Mouse (Mus musculus): ENCODE measurements at regions not wholly inside any gene's neighbourhood (a gene's known extent, or its start where the extent isn't known, plus 50 kb on each side); places are given as distances from the start of the nearest gene placed in this dataset.

GRCm38 (mm10) chr2:45514290-45515180 is 397.3 kb upstream of the Zeb2 start:
- Histone ChIP-seq H3K36me3 (ENCODE audit: control insufficient read depth, insufficient read depth) (no peaks in the 10 kb centered on the region), H3K4me3 (no peak overlapping the region), H3ac (ENCODE audit: control insufficient read depth, insufficient read length) (no peak overlapping the region), H3K27me3 (ENCODE audit: control insufficient read depth, insufficient read depth, insufficient read length) (no peaks in the 10 kb centered on the region), H3K4me2 (ENCODE audit: low read depth) (peak overlapping the region; percentile 66), H3K79me2 (ENCODE audit: control insufficient read depth, insufficient read depth) (no peaks in the 10 kb centered on the region)
- TF ChIP-seq E2F4 (IDR thresholded peaks at IDR 0.05; ENCODE audit: insufficient read depth): no peak
- no peak for TF ChIP-seq MYOD1 (IDR thresholded peaks at IDR 0.05; ENCODE audit: control insufficient read depth in 1 of 3, insufficient read length in 2 of 3, low read depth in 2 of 3)
- no peak for TF ChIP-seq TCF3 (IDR thresholded peaks at IDR 0.05; ENCODE audit: insufficient read length, low read depth)

DNA sequence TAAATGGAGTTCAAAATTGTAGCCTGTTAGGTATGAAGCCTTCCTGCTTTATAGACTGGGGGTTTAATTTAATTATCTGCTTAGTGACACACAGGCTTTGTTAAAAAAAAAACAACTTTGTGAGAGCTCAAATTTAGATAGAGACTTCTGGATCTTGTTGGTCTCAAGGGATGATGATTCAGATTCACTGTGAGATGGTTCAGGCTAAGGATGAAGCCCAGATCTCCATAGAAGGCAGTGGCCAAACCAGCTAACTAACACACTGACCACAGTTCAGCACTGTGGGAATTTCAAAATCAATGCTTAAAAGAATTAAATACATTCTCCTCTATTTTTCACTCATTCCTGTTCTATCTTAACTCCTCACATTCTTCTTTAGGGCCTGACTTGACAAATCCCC is 395.7 kb upstream of the Zeb2 start:
- no peaks in the 10 kb centered on the region for H3K36me3 ChIP-seq (ENCODE audit: control insufficient read depth, insufficient read depth)
- H3K4me3 ChIP-seq: no peak overlapping the region
- no peaks in the 10 kb centered on the region for H3K79me2 ChIP-seq (ENCODE audit: control insufficient read depth, insufficient read depth)
- peak overlapping the region; percentile 16 for H3K4me2 ChIP-seq (ENCODE audit: low read depth)
- TF ChIP-seq CEBPB (IDR thresholded peaks at IDR 0.05; ENCODE audit: insufficient read depth, poor library complexity, severe bottlenecking) (no peak), TCF12 (IDR thresholded peaks at IDR 0.05; ENCODE audit: insufficient read depth, poor library complexity, severe bottlenecking) (no peak), USF1 (IDR thresholded peaks at IDR 0.05; ENCODE audit: low read depth) (no peak), SRF (IDR thresholded peaks at IDR 0.05; ENCODE audit: control insufficient read depth, insufficient read length, low read depth) (no peak), MYOG (IDR thresholded peaks at IDR 0.05; ENCODE audit: control insufficient read depth in 1 of 3, insufficient read depth in 1 of 3, insufficient read length in 2 of 3, low read depth in 2 of 3) (no peak), TCF3 (IDR thresholded peaks at IDR 0.05; ENCODE audit: insufficient read length, low read depth) (no peak), POLR2A (IDR thresholded peaks at IDR 0.05; ENCODE audit: insufficient read length, low read depth) (no peak), POLR2AphosphoS2 (IDR thresholded peaks at IDR 0.05; ENCODE audit: insufficient read length, low read depth) (no peak), MYOD1 (IDR thresholded peaks at IDR 0.05; ENCODE audit: control insufficient read depth in 1 of 3, insufficient read length in 2 of 3, low read depth in 2 of 3) (no peak)
- H3K27me3 ChIP-seq (ENCODE audit: control insufficient read depth, insufficient read depth, insufficient read length): no peaks in the 10 kb centered on the region
- H3ac ChIP-seq (ENCODE audit: control insufficient read depth, insufficient read length): no peak overlapping the region

- Histone ChIP-seq H3K4me2 (ENCODE audit: low read depth) (no peak overlapping the region), H3K4me3 (no peak overlapping the region), H3ac (ENCODE audit: control insufficient read depth, insufficient read length) (no peak overlapping the region), H3K79me2 (ENCODE audit: control insufficient read depth, insufficient read depth) (no peaks in the 10 kb centered on the region), H3K27me3 (ENCODE audit: control insufficient read depth, insufficient read depth, insufficient read length) (no peaks in the 10 kb centered on the region), H3K36me3 (ENCODE audit: control insufficient read depth, insufficient read depth) (no peaks in the 10 kb centered on the region)
- TF ChIP-seq E2F4 (IDR thresholded peaks at IDR 0.05; ENCODE audit: insufficient read depth): no peak
- no peak for TF ChIP-seq MYOD1 (IDR thresholded peaks at IDR 0.05; ENCODE audit: control insufficient read depth in 1 of 3, insufficient read length in 2 of 3, low read depth in 2 of 3)
- no peak for TF ChIP-seq TCF12 (IDR thresholded peaks at IDR 0.05; ENCODE audit: insufficient read depth, poor library complexity, severe bottlenecking)
- TF ChIP-seq USF1 (IDR thresholded peaks at IDR 0.05; ENCODE audit: low read depth): no peak
- no peak for TF ChIP-seq MAX (IDR thresholded peaks at IDR 0.05; ENCODE audit: low read depth)
- TF ChIP-seq CEBPB (IDR thresholded peaks at IDR 0.05; ENCODE audit: insufficient read depth, poor library complexity, severe bottlenecking): no peak
- TF ChIP-seq POLR2A (IDR thresholded peaks at IDR 0.05; ENCODE audit: insufficient read length, low read depth): no peak
- no peak for TF ChIP-seq MYOG (IDR thresholded peaks at IDR 0.05; ENCODE audit: control insufficient read depth in 1 of 3, insufficient read depth in 1 of 3, insufficient read length in 2 of 3, low read depth in 2 of 3)
- no peak for TF ChIP-seq REST (IDR thresholded peaks at IDR 0.05; ENCODE audit: insufficient read depth, insufficient read length)
- no peak for TF ChIP-seq TCF3 (IDR thresholded peaks at IDR 0.05; ENCODE audit: insufficient read length, low read depth)
- TF ChIP-seq SRF (IDR thresholded peaks at IDR 0.05; ENCODE audit: control insufficient read depth, insufficient read length, low read depth): no peak
- TF ChIP-seq POLR2AphosphoS2 (IDR thresholded peaks at IDR 0.05; ENCODE audit: insufficient read length, low read depth): no peak
These were observed 394.6 kb upstream of the Zeb2 start for GRCm38 (mm10) chr2:45511791-45512190.

GRCm38 (mm10) chr2:45504468-45504867 is 387.3 kb upstream of the Zeb2 start:
- no peaks in the 10 kb centered on the region for H3K79me2 ChIP-seq (ENCODE audit: control insufficient read depth, insufficient read depth)

More at GRCm38 (mm10) chr2:45504468-45504867, 387.3 kb upstream of the Zeb2 start:
- TF ChIP-seq MYOD1 (IDR thresholded peaks at IDR 0.05; ENCODE audit: control insufficient read depth in 1 of 3, insufficient read length in 2 of 3, low read depth in 2 of 3) (no peak), CEBPB (IDR thresholded peaks at IDR 0.05; ENCODE audit: insufficient read depth, poor library complexity, severe bottlenecking) (no peak), MYOG (IDR thresholded peaks at IDR 0.05; ENCODE audit: control insufficient read depth in 1 of 3, insufficient read depth in 1 of 3, insufficient read length in 2 of 3, low read depth in 2 of 3) (no peak), MAX (IDR thresholded peaks at IDR 0.05; ENCODE audit: low read depth) (no peak), TCF12 (IDR thresholded peaks at IDR 0.05; ENCODE audit: insufficient read depth, poor library complexity, severe bottlenecking) (no peak), POLR2AphosphoS2 (IDR thresholded peaks at IDR 0.05; ENCODE audit: insufficient read length, low read depth) (no peak), REST (IDR thresholded peaks at IDR 0.05; ENCODE audit: insufficient read depth, insufficient read length) (no peak), POLR2A (IDR thresholded peaks at IDR 0.05; ENCODE audit: insufficient read length, low read depth) (no peak), TCF3 (IDR thresholded peaks at IDR 0.05; ENCODE audit: insufficient read length, low read depth) (no peak), USF1 (IDR thresholded peaks at IDR 0.05; ENCODE audit: low read depth) (no peak), E2F4 (IDR thresholded peaks at IDR 0.05; ENCODE audit: insufficient read depth) (no peak)
- Histone ChIP-seq H3K27me3 (ENCODE audit: control insufficient read depth, insufficient read depth, insufficient read length) (no peaks in the 10 kb centered on the region), H3ac (ENCODE audit: control insufficient read depth, insufficient read length) (no peak overlapping the region), H3K4me3 (no peak overlapping the region), H3K36me3 (ENCODE audit: control insufficient read depth, insufficient read depth) (no peaks in the 10 kb centered on the region), H3K4me2 (ENCODE audit: low read depth) (no peak overlapping the region)
